17 mouse cellular contexts compared by ENCODE assay signal in the genomic region with DNA sequence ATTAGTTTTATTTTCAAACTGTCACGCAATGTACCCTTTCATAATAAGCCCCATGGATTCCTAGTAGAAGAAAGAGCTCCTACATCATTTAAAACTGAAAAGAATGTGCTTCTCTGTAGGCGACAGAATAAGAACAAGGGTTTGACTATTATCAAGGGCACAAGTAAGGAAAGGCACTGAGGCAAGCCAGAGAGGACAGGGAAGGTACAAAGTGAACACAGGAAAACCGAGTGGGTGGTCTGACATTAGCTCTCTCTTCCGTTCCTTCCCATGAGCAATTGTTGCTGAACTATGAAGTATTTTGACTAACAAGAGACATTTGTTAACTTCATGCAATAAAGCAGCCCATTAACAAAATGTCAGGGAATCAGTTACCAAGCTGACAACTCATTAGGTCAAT.
DNase-seq lines count a peak whose midpoint lies in the region; ATAC-seq and TF ChIP-seq lines count a peak whose summit lies in the region.
"Had no signal": no experiment of that assay in that cellular context is flagged by ENCODE, and none has a peak within 500 bp of the region (broad histone marks: within the 10 kb centered on the region; RNA-seq: fewer than 3 reads in every experiment).

No protein-coding gene starts in this region.

- H3K4me3 ChIP-seq in midbrain, embryonic 14.5 days (replicated peaks; ENCODE audit: low read depth, low read length) = no peak overlapping the region
- no peak overlapping the region for H3K4me3 ChIP-seq in midbrain, postnatal 0 days (ENCODE audit: low read depth, low read length)
- H3K4me3 ChIP-seq in embryonic facial prominence, embryonic 14.5 days (ENCODE audit: low read depth, low read length) = no peak overlapping the region
- no peak overlapping the region for H3K4me3 ChIP-seq in stomach, postnatal 0 days (ENCODE audit: low read depth, low read length)
- H3K4me3 ChIP-seq: heart, embryonic 10.5 days; limb, embryonic 15.5 days had no signal

- no peak for TF ChIP-seq EP300 in stomach, postnatal 0 days (optimal IDR thresholded peaks at IDR 0.05)

- WGBS in midbrain, embryonic 14.5 days = 35% methylated on average over 4 of the region's 4 CpGs
- 42% methylated on average over 4 of the region's 4 CpGs for WGBS in midbrain, postnatal 0 days
- 40% methylated on average over 4 of the region's 4 CpGs for WGBS in embryonic facial prominence, embryonic 14.5 days
- 36% methylated on average over 4 of the region's 4 CpGs for WGBS in stomach, postnatal 0 days

- H3K4me1 ChIP-seq in midbrain, embryonic 14.5 days (ENCODE audit: control insufficient read depth, insufficient read depth, low read length) = no peaks in the 10 kb centered on the region
- H3K4me1 ChIP-seq in midbrain, postnatal 0 days (ENCODE audit: insufficient read depth, low read length) = no peaks in the 10 kb centered on the region
- no peaks in the 10 kb centered on the region for H3K4me1 ChIP-seq in embryonic facial prominence, embryonic 14.5 days (ENCODE audit: control insufficient read depth, insufficient read depth, low read length)
- no peaks in the 10 kb centered on the region for H3K4me1 ChIP-seq in stomach, postnatal 0 days (replicated peaks; ENCODE audit: control insufficient read depth, insufficient read depth)
- H3K4me1 ChIP-seq: heart, embryonic 10.5 days; limb, embryonic 15.5 days had no signal

- H3K9ac ChIP-seq in midbrain, embryonic 14.5 days (replicated peaks; ENCODE audit: low read length) = no peak overlapping the region
- H3K9ac ChIP-seq in midbrain, postnatal 0 days (replicated peaks; ENCODE audit: low read length, poor library complexity, severe bottlenecking) = no peak overlapping the region
- H3K9ac ChIP-seq in embryonic facial prominence, embryonic 14.5 days (ENCODE audit: low read depth, low read length) = no peak overlapping the region
- no peak overlapping the region for H3K9ac ChIP-seq in stomach, postnatal 0 days (ENCODE audit: low read length)
- H3K9ac ChIP-seq: limb, embryonic 15.5 days had no signal

- no peaks in the 10 kb centered on the region for H3K27me3 ChIP-seq in midbrain, embryonic 14.5 days (ENCODE audit: control insufficient read depth, insufficient read depth, low read length)
- H3K27me3 ChIP-seq in midbrain, postnatal 0 days (ENCODE audit: insufficient read depth, low read length) = no peaks in the 10 kb centered on the region
- no peaks in the 10 kb centered on the region for H3K27me3 ChIP-seq in embryonic facial prominence, embryonic 14.5 days (replicated peaks; ENCODE audit: control insufficient read depth, insufficient read depth, low read length)
- H3K27me3 ChIP-seq in stomach, postnatal 0 days (ENCODE audit: control insufficient read depth, insufficient read depth, low read length) = no peaks in the 10 kb centered on the region
- H3K27me3 ChIP-seq: limb, embryonic 15.5 days had no signal

- no peak for ATAC-seq in midbrain, embryonic 14.5 days (ENCODE audit: low FRiP score, low TSS enrichment)
- ATAC-seq in midbrain, postnatal 0 days (ENCODE audit: low FRiP score) = no peak
- no peak; the same call in 1 of the 2 replicates for ATAC-seq in embryonic facial prominence, embryonic 14.5 days (ENCODE audit: low read depth)
- ATAC-seq in stomach, postnatal 0 days (ENCODE audit: low FRiP score, low TSS enrichment) = no peak

- H3K27ac ChIP-seq in midbrain, embryonic 14.5 days (replicated peaks; ENCODE audit: low read depth, low read length) = no peak overlapping the region
- H3K27ac ChIP-seq in midbrain, postnatal 0 days (ENCODE audit: low read depth, low read length) = no peak overlapping the region
- no peak overlapping the region for H3K27ac ChIP-seq in embryonic facial prominence, embryonic 14.5 days (replicated peaks; ENCODE audit: low read depth, low read length)
- no peak overlapping the region for H3K27ac ChIP-seq in stomach, postnatal 0 days (replicated peaks)
- H3K27ac ChIP-seq: heart, embryonic 10.5 days; limb, embryonic 15.5 days; macrophage had no signal

- H3K9me3 ChIP-seq in midbrain, embryonic 14.5 days (ENCODE audit: control insufficient read depth, low read length) = no peaks in the 10 kb centered on the region
- H3K9me3 ChIP-seq in midbrain, postnatal 0 days (ENCODE audit: low read length) = no peaks in the 10 kb centered on the region
- H3K9me3 ChIP-seq in embryonic facial prominence, embryonic 14.5 days (ENCODE audit: control insufficient read depth, low read length) = no peaks in the 10 kb centered on the region
- no peaks in the 10 kb centered on the region for H3K9me3 ChIP-seq in stomach, postnatal 0 days (ENCODE audit: control insufficient read depth, low read length)
- H3K9me3 ChIP-seq: heart, embryonic 10.5 days; limb, embryonic 15.5 days had no signal

- TF ChIP-seq CTCF in midbrain, postnatal 0 days (IDR thresholded peaks at IDR 0.05) = no peak
- no peak for TF ChIP-seq CTCF in stomach, postnatal 0 days (IDR thresholded peaks at IDR 0.05; ENCODE audit: low read depth)

- DNase-seq in embryo, embryonic 10 days (ENCODE audit: low spot score) = peak; percentile 33
- DNase-seq in embryo, embryonic 9.5 days (ENCODE audit: extremely low spot score) = no peak
- DNase-seq in midbrain, embryonic 14.5 days = peak; percentile 15
- no peak for DNase-seq in midbrain, postnatal 0 days (ENCODE audit: low spot score)
- peak; percentile 13 for DNase-seq in embryonic facial prominence, embryonic 14.5 days (ENCODE audit: low spot score)
- DNase-seq in layer of hippocampus, postnatal 36 days = peak; percentile 14
- no peak for DNase-seq in stomach, postnatal 0 days (ENCODE audit: low spot score)
- no peak for DNase-seq in heart, postnatal 4 days
- DNase-seq: cerebellum, adult 18-20 months; gastrocnemius, postnatal 10 days; kidney, adult 11 months; kidney, postnatal 25 days; lung, adult 2 months; right cerebral cortex, postnatal 14 days had no signal

- no peak overlapping the region for H3K4me2 ChIP-seq in midbrain, embryonic 14.5 days (ENCODE audit: low read length)
- H3K4me2 ChIP-seq in midbrain, postnatal 0 days (ENCODE audit: low read depth, low read length, poor library complexity, severe bottlenecking) = no peak overlapping the region
- no peak overlapping the region for H3K4me2 ChIP-seq in embryonic facial prominence, embryonic 14.5 days (ENCODE audit: low read depth, low read length)
- no peak overlapping the region for H3K4me2 ChIP-seq in stomach, postnatal 0 days (replicated peaks; ENCODE audit: low read depth)
- H3K4me2 ChIP-seq: limb, embryonic 15.5 days had no signal

- H3K36me3 ChIP-seq in midbrain, embryonic 14.5 days (ENCODE audit: control insufficient read depth, insufficient read depth, low read length) = no peaks in the 10 kb centered on the region
- no peaks in the 10 kb centered on the region for H3K36me3 ChIP-seq in midbrain, postnatal 0 days (ENCODE audit: insufficient read depth, low read length)
- no peaks in the 10 kb centered on the region for H3K36me3 ChIP-seq in embryonic facial prominence, embryonic 14.5 days (ENCODE audit: control insufficient read depth, insufficient read depth, low read length)
- no peaks in the 10 kb centered on the region for H3K36me3 ChIP-seq in stomach, postnatal 0 days (ENCODE audit: control insufficient read depth, insufficient read depth, low read length)
- H3K36me3 ChIP-seq: heart, embryonic 10.5 days; limb, embryonic 15.5 days had no signal

Comparison
In these comparisons a context has a peak if more than half of its experiments do, and no peak if none do; other contexts are left out.
1. DNase-seq: peak in embryo, embryonic 10 days (single experiment), midbrain, embryonic 14.5 days (single experiment), embryonic facial prominence, embryonic 14.5 days (single experiment) and layer of hippocampus, postnatal 36 days (2 of 2); none in embryo, embryonic 9.5 days (single experiment), midbrain, postnatal 0 days (single experiment), stomach, postnatal 0 days (single experiment) and heart, postnatal 4 days (single experiment).